Mouse (Mus musculus) frontal cortex, adult 2 months (tissue): Measurements from ENCODE around the gene Gm17651. TPM values are rescaled to one million over a fixed set of nuclear protein-coding genes. Genes with fewer than 3 reads are reported as not detected.

Experiments used
- DNase-seq, 2 experiments: peaks; one replicate each; pipeline ENCODE4 v3.0.0; 2022; ENCODE audit warnings: low spot score in 1 of 2; ENCODE audit errors: extremely low spot score in 1 of 2
- polyA plus RNA-seq: library from polyadenylated mRNA; depleted of rRNA; stranded (reverse); fragments of >200 nt; gene quantifications from 2 replicates; pipeline ENCODE4 v1.2.3, GENCODE M21; 2012

Gene Gm17651
- polyA plus RNA-seq, 1 experiment, result not detected

- peak; percentile 43 to 86 for DNase-seq
These were observed 7.0 kb upstream of the Gm17651 start for GRCm38 (mm10) chr3:97681321-97682158.

- peak; percentile 48 to 82 for DNase-seq
These were observed 6.3 kb upstream of the Gm17651 start for GRCm38 (mm10) chr3:97680631-97681320.

GRCm38 (mm10) chr3:97678416-97678815 is 3.9 kb upstream of the Gm17651 start:
- DNase-seq, result no peak

DNA sequence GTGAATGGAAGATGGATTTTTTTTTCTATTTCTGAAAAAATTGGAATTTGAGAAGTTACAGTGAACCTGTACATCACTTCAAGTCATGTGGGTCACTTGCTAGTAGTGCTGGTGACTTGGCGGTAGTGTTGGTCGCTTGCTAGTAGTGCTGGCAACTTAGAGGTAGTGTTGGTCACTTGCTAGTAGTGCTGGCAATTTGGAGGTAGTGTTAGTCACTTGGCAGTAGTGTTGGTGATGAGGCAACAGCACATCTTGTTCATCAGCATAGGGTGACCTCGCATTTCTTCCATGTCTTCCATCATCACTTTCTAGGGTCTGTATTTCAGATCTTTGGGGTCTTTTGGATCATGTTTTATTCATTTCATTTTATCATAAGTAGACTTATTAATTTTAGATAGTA is 1.6 kb upstream of the Gm17651 start:
- no peak for DNase-seq

DNA sequence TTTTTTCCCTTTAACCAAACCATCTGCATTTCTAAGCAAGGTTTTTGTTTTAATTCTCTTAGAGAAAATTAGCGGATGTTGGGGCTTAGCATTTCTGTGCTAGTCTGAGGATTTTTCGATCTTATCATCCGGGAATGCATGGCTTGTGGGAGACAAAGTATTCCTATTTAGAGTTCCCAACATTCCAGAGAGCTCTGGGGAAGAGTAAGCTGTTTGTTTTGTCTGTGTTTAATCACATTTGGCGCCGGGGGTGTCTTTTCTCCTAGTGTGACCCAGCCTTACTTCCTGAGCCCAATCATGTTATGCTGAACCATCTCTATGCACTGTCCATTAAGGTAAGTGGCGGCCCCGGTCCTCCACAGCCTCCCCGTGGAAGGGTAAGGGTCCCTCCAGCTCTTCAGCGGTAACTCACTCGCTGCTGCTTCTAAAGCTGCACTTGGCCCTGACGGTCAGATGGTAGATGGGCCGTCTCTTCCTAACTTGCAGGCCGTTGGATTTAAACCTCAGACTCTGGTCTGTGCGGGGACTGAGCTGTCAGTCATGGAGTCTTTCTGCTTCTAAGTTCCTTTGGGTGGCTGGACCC is 7.3 kb downstream of the Gm17651 start:
- no peak for DNase-seq

DNA sequence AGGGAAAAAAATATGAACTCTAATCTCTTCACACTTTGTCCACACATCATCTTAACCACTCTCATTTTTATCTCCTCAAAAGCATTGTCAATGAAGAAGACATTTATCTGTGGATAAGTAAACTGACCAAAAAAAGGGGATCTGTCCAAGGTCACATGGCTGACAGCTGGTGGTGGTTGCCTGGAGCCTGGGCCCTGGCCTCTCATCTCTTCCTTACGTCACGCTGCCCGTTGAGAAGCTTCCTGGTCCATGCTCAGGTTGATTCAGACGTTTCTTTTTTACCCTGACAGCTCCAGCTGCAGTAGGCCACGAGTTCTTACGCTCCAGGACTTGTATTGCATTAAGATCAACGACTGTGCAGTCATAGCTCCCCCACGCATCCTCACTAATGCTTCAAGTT is 8.3 kb downstream of the Gm17651 start:
- DNase-seq, result no peak

- no peak for DNase-seq
These were observed 9.0 kb downstream of the Gm17651 start for GRCm38 (mm10) chr3:97665525-97665924.

GRCm38 (mm10) chr3:97661206-97661605 is 13.3 kb downstream of the Gm17651 start:
- DNase-seq, result no peak

GRCm38 (mm10) chr3:97659746-97660145 is 14.7 kb downstream of the Gm17651 start:
- DNase-seq, result peak in 1 of 2 experiments; percentile 52

DNA sequence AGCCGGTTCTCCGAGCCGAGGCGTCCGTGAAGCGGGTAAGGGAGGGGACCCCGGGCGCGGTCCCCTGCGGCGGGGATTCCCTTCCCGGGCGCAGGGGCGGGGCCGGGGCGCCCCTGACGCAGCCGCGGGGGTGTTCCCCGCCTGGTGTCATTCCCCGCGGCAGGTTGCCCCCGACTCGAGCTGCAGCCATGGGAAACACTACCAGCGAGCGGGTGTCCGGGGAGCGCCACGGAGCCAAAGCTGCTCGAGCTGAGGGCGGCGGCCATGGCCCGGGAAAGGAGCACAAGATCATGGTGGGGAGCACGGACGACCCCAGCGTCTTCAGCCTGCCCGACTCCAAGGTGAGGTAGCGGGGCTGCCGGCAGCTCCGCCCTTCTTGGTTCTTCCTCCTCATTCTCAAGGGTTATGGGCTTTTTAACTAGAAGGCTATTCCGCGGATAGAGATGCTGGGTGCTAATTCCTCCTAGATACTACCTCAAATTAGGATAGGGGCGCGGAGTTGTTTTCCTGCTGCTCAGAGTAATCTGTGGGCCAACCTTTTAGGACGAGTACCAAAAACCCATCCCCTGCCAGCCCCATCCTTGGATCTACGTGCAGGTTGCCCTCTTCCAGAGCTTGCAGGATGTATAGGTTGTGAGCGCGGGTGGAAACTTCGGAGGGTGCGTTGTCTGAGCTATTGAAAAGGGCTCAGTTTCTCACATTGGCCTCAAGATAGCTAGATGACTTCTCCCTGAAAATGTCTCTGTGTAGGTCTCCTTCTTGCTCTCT is 15.9 kb downstream of the Gm17651 start:
- DNase-seq, result peak; percentile 38 to 65

GRCm38 (mm10) chr3:97657655-97658411 is 16.7 kb downstream of the Gm17651 start, which contains the start of gene Prkab2:
Gene Prkab2, plus strand, starts transcription at chr3:97658193.
- peak; percentile 98 to 99 for DNase-seq

GRCm38 (mm10) chr3:97654901-97655300 is 19.6 kb downstream of the Gm17651 start:
- no peak for DNase-seq

DNA sequence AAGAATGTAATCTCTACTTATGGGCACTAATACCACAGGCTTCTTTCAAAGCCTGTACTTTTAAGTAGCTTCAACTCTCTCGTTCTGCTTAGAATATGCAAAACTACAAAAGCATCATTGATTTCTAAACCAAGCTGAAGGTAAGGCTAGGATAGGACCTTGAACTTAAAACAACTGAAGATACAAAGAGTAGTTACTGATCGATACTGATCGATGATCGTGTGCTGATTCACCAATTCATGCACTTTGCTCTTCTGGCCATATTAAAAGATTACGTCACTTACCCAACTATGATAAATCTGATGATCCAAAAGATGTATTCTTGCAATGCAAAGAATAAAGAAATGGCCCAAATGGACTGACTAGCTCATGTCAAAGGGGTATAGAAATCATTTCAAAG is 20.7 kb downstream of the Gm17651 start:
- no peak for DNase-seq

DNA sequence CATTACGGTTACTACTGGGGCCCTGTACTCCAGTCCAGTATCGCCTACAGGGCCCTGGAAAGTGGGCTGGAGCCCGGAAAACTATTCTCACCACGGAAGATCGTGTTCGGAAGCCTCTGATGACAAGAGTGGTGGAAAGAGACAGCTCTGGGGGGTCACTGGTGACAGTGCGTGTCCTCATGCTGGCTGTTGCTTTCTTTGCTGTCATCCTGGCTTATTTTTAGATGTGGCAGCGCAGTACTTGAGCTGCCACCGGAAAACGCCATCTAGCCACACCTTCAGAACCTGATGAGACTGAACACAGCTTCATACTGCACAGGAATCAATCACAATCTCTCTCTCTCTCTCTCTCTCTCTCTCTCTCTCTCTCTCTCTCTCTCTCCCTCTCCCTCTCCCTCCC is 22.9 kb downstream of the Gm17651 start:
- DNase-seq, result no peak

GRCm38 (mm10) chr3:97649469-97649868 is 25.0 kb downstream of the Gm17651 start:
- no peak for DNase-seq

DNA sequence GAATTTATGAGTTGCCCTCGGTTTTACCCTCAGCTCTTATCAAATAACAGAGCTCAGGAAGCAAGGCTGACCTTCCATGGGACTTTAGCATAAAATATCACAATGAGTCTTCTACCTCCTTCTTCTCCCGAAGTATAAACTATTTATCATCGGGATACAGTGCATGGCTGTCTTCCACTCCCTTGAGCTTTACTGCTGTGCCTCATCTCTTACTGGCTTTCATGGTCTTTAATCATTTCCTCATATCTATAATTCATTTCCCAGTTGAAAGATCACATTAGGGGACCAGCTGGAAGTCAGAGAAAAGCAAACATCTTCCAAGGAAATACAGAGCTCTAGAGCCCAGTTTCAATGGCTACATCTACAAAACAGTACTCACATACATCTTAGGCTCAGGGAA is 25.5 kb downstream of the Gm17651 start:
- no peak for DNase-seq

GRCm38 (mm10) chr3:97648518-97648917 is 26.0 kb downstream of the Gm17651 start:
- DNase-seq, result no peak

- no peak for DNase-seq
These were observed 32.5 kb downstream of the Gm17651 start for GRCm38 (mm10) chr3:97642001-97642400.

DNA sequence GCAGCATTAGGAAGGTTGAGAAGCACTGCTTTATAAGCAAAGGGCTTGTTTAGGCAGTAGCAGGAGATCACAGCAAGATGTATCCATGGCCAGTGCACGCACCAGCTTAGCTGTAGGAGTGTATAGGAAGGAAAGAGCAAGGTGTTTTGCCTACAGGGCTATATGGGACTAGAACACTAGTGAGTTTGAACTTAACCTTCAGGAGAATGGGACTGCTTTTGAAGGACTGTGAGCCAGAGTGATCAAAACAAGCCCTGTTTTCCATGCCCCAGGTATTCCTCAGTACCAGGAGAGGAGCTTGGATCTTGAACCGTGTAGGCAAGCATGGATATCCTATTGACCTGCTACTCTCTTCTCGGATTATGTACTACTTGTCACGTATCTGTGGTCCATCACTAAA is 33.1 kb downstream of the Gm17651 start:
- DNase-seq, result no peak

GRCm38 (mm10) chr3:97634288-97634761 is 40.2 kb downstream of the Gm17651 start:
- DNase-seq, result no peak
